Mouse (Mus musculus) gastrocnemius, adult 2 months (tissue): ENCODE data around the gene Ckap2l. TPM values are rescaled to one million over a fixed set of nuclear protein-coding genes. Genes with fewer than 3 reads are reported as not detected.

Experiments
- DNase-seq: peaks from one replicate; pipeline ENCODE4 v3.0.0; 2022
- H3K27ac ChIP-seq: fragments of 200-600 bp; 2 replicates; pipeline ENCODE4 v1.8.1; 2022; ENCODE audit warnings: mild to moderate bottlenecking
- H3K4me3 ChIP-seq: fragments of 200-600 bp; 2 replicates; pipeline ENCODE4 v1.8.1; 2022; ENCODE audit warnings: mild to moderate bottlenecking, moderate library complexity
- CTCF ChIP-seq: fragments of 200-600 bp; IDR thresholded peaks from 2 replicates; pipeline ENCODE4 v1.8.1; 2022; ENCODE audit warnings: antibody characterized with exemption, mild to moderate bottlenecking, moderate library complexity
- intact Hi-C: fragments of 180-260 bp; cut with DNase I; formaldehyde crosslinking; loops from one replicate; pipeline ENCODE4 v1.15.1; 2025
- total RNA-seq, 2 experiments: library from RNA; stranded (reverse); gene quantifications; 2 replicates each; pipeline ENCODE4 v1.2.3; 2021

Ckap2l gene
- total RNA-seq, 2 experiments from 2014 or later: 0.06 TPM; not detected in 1

GRCm38 (mm10) chr2:129306020-129306419 is 9.0 kb upstream of the Ckap2l start:
- no peak for TF ChIP-seq CTCF
- Histone ChIP-seq H3K27ac (no peak overlapping the region), H3K4me3 (no peak overlapping the region)
- intact Hi-C loops: no loop called here
- DNase-seq: no peak

GRCm38 (mm10) chr2:129297589-129297982 is 574 bp upstream of the Ckap2l start:
- Histone ChIP-seq H3K4me3 (peak overlapping the region; percentile 82), H3K27ac (peak overlapping the region; percentile 93)
- intact Hi-C loops: loop anchor here (10.0 kb wide), 1 partner anchor 107 kb away; no protein-coding TSS in a partner anchor
- TF ChIP-seq CTCF: no peak
- DNase-seq: peak; percentile 31

GRCm38 (mm10) chr2:129296086-129296485 is 926 bp downstream of the Ckap2l start:
- no peak for TF ChIP-seq CTCF
- no peak for DNase-seq
- intact Hi-C loops: loop anchor here (10.0 kb wide), 1 partner anchor 109 kb away; no protein-coding TSS in a partner anchor
- Histone ChIP-seq H3K4me3 (no peak overlapping the region; the same call in 1 of the 2 replicates), H3K27ac (no peak overlapping the region)

DNA sequence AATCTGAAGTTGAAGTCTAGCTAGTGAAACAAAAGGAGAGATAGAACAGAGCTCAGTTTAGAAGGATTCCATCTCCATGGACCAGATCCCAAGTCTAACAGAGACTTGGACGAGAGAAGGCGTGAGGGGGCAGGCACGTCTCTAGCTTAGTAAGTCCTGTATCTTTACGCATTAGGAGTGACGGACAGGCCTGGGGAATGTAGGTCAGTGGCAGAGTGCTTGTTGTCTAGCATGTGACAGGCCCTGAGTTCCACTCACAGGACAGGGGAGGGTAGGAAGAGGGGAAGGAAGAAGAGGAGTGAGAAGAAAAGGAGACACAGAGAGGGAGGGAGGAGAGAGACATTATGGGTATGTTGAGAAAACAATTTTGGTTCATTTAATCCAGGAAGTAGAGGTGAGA is 1.9 kb downstream of the Ckap2l start:
- intact Hi-C loops: loop anchor here (10.0 kb wide), 1 partner anchor 110 kb away; no protein-coding TSS in a partner anchor
- H3K4me3 ChIP-seq: no peak overlapping the region
- no peak for TF ChIP-seq CTCF

DNA sequence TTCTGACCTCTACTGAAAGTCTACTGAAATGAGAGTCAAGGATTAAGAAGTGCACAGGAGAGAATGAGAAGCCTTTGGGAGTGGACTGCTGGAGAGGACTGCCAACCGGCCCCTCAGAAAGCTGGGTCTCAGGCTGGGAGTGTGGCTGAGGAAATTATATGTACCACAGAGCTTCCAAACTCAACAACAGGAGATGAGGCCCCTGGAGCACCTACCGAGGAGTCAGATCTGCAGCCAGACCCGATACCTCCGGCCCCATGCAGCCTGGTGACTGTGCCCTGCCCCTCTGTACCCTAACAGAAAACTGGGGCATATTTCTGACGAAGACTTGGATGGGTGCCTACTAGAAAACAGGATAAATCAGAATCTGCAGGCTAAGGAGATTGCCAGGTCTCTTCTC is 23.2 kb downstream of the Ckap2l start:
- no peak for TF ChIP-seq CTCF
- intact Hi-C loops: no loop called here
- DNase-seq: no peak
- Histone ChIP-seq H3K27ac (no peak overlapping the region), H3K4me3 (no peak overlapping the region)

More for the DNA sequence above, 1.9 kb downstream of the Ckap2l start:
- no peak for DNase-seq
- no peak overlapping the region for H3K27ac ChIP-seq

DNA sequence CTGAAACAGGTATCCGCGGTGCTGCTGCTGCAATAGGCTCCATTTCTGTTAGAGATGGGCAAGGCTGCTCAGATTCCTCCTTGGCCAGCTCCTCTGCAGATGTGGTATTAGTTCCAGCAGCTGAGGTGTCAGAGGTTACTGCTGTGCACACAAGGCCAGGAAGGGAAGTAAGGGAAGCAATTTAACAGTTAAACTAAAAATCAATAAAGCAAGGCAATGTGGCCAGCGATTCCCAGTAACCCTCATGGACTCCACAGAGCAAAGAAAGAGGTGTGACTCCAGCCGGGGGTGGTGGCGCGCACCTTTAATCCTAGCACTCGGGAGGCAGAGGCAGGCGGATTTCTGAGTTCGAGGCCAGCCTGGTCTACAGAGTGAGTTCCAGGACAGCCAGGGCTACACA is 26.4 kb downstream of the Ckap2l start:
- intact Hi-C loops: no loop called here
- no peak for TF ChIP-seq CTCF
- H3K4me3 ChIP-seq: no peak overlapping the region
- DNase-seq: no peak
- no peak overlapping the region for H3K27ac ChIP-seq

GRCm38 (mm10) chr2:129269986-129270385 is 27.0 kb downstream of the Ckap2l start:
- TF ChIP-seq CTCF: no peak
- no peak overlapping the region for H3K27ac ChIP-seq
- DNase-seq: no peak
- no peak overlapping the region for H3K4me3 ChIP-seq
- intact Hi-C loops: no loop called here

DNA sequence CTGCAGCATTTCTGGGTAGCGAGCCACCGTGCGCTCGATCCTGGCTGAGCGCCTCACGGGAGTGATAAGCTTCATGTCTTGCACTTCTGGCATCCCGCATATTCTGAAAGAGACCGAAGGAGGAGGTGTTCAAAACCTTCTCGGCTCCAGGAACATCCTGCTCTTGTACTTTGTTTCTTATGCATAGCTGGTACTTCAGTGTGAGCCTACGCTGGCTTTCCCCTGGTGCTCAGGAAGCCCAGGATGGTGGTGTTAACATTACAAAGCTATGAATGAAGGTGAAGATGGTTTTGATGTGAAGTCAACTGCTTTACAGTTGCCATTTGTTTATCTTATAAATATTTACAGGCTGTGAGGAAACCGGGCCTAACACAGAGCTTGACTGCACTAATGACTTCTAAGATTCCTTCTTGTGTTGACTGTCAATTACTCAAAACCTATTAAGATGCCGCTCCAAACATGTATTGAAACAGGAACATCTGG is 27.8 kb downstream of the Ckap2l start:
- no peak for TF ChIP-seq CTCF
- H3K4me3 ChIP-seq: no peak overlapping the region
- DNase-seq: no peak
- intact Hi-C loops: no loop called here
- H3K27ac ChIP-seq: no peak overlapping the region

- DNase-seq: no peak
- H3K27ac ChIP-seq: no peak overlapping the region
- no peak for TF ChIP-seq CTCF
- intact Hi-C loops: no loop called here
- no peak overlapping the region for H3K4me3 ChIP-seq
These were observed 29.3 kb downstream of the Ckap2l start for GRCm38 (mm10) chr2:129267738-129268137.

- intact Hi-C loops: no loop called here
- TF ChIP-seq CTCF: no peak
- Histone ChIP-seq H3K4me3 (no peak overlapping the region), H3K27ac (no peak overlapping the region)
- DNase-seq: no peak
These were observed 31.7 kb downstream of the Ckap2l start for GRCm38 (mm10) chr2:129265316-129265715.

- Histone ChIP-seq H3K27ac (no peak overlapping the region), H3K4me3 (no peak overlapping the region)
- intact Hi-C loops: no loop called here
- DNase-seq: no peak
- no peak for TF ChIP-seq CTCF
These were observed 33.9 kb downstream of the Ckap2l start for GRCm38 (mm10) chr2:129263073-129263472.

GRCm38 (mm10) chr2:129261151-129261794 is 35.7 kb downstream of the Ckap2l start:
- no peak for DNase-seq
- intact Hi-C loops: no loop called here
- no peak for TF ChIP-seq CTCF
- Histone ChIP-seq H3K27ac (no peak overlapping the region), H3K4me3 (no peak overlapping the region)

GRCm38 (mm10) chr2:129260646-129261045 is 36.4 kb downstream of the Ckap2l start:
- TF ChIP-seq CTCF: no peak
- Histone ChIP-seq H3K4me3 (no peak overlapping the region), H3K27ac (no peak overlapping the region)
- intact Hi-C loops: no loop called here
- DNase-seq: no peak
